Mouse (Mus musculus) heart, postnatal 36 days (tissue): Measurements from ENCODE around the gene Klf6. TPM values are rescaled to one million over a fixed set of nuclear protein-coding genes. Genes with fewer than 3 reads are reported as not detected.

ENCODE experiments used
- DNase-seq, 2 experiments: peaks; one replicate each; pipeline ENCODE4 v3.0.0; 2021 to 2022
- intact Hi-C: fragments of 180-260 bp; cut with DNase I; formaldehyde crosslinking; loops from one replicate; pipeline ENCODE4 v1.15.1; 2025
- total RNA-seq, 2 experiments: library from RNA; stranded (reverse); gene quantifications; 2 replicates each; pipeline ENCODE4 v1.2.3; 2021

The Klf6 gene
- total RNA-seq, result 10 to 100 TPM; 52.0 to 65.6 TPM

DNA sequence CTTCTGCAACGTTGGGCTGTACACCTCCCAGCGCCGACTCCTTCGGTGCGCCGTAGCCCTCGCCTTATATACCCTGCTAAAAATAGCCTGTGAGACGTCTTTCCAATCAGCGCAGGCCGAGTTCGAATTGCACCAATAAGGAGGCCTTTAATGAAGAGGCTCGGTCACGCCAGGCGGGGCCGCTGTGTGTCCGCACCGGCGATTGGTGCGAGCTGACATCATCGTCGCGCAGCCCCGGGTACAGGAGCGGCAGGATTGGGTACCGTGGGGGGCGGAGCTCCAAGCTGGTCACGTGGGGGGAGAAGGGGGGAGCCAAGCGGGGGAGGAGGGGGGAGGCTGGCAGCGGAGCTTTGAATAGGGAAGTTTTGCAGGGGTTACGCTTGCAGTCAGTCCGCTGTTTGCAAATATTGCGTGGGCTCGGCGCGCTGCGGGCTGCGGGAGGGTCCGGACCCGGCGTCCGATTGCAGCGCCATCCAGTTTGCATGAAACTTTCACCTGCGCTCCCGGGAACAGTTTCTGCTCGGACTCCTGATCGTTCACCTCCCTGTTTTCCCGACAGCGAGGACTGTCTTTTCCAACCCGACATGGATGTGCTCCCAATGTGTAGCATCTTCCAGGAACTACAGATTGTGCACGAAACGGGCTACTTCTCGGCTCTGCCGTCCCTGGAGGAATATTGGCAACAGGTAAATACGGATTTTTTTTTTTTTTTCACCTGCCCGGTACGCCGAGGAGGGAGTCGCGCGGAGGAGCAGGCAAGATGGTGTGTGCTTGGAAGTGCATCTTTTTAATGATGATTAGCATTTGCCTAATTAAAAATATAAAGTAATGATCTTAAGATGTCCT is at the start of gene Klf6:
Gene Klf6, plus strand, starts transcription at position 326 of the 846 bp plus-strand sequence.
- intact Hi-C loops, result loop anchor here (2.0 to 5.0 kb wide), 11 partner anchors 149 to 1195 kb away; no protein-coding TSS in a partner anchor
- peak; percentile 97 for DNase-seq

DNA sequence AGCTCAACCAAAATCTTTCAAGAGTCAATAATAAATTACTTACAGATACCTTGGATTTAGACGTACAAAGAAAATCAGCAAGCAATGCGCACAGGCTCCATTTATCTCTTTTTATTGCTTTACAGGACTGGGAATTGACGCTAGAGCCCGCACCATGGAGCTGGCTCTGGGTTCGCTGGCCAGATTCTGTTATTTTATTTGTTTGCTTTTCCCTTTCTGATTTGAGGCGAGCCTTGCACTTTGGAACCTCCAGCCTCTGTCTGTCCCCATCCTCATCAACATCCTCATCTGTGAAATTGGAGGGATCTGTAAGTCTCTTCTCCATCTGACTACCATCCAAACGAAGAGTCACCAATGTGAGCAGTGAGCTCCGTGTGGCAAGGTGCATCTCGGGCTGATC is 47.8 kb upstream of the Klf6 start:
- no peak for DNase-seq
- intact Hi-C loops, result no loop called here

DNA sequence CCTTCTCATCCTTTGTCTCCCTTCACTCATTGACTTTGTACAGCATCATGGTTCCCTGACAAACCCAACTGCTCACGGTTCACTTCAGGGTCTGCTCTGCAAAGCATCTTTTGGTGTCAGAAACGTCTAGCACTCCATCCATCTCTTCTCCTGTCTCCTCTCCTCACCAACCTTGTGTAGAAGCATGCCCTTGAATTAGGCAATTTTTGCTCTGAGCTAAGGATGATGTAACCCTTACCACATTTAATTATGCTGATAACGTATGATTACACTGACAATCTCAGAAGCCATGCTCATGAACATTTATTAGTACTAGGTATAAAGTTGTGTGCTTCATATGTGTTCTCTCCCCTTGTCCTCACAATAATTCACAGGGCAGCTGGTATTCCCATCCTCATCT is 44.0 kb upstream of the Klf6 start:
- intact Hi-C loops, result no loop called here
- DNase-seq, result no peak

DNA sequence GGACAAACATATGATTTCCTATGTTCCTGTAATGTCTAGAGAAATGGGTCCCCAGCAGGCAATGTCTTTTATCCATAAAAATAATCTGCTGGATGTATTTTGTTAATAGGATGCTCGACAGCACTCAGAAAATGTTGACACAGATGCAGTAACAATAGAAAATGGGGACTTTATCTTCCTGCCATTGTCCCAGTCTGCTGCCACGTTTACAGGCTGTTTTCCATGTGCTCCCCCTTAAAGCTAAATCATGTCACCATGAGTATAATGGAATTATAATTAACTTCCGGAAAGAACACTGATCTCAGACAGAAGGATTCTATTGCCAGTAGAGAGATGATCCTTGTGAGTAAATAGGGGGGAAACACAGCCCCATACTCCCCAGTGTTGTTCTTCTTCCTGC is 42.1 kb upstream of the Klf6 start:
- intact Hi-C loops, result no loop called here
- DNase-seq, result no peak

DNA sequence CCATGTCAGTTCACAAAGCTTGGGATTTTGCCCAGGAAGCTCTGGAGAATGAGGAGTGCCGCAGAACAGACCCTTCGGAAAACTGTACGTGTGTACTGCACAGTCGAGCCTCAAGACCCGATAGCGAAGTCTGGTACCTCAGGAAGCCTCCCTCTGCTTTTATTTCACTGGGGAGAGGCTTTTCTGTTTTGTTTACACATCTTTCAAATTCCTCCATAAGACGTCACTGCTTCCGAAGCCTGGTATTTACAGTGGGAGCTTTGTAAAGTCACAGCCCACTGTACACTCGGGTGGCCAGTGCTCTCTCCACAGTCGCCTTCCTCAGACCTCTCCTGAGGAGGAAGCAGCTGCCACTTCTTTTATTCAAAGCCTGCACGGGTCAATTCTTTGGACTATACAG is 38.7 kb upstream of the Klf6 start:
- intact Hi-C loops, result no loop called here

DNA sequence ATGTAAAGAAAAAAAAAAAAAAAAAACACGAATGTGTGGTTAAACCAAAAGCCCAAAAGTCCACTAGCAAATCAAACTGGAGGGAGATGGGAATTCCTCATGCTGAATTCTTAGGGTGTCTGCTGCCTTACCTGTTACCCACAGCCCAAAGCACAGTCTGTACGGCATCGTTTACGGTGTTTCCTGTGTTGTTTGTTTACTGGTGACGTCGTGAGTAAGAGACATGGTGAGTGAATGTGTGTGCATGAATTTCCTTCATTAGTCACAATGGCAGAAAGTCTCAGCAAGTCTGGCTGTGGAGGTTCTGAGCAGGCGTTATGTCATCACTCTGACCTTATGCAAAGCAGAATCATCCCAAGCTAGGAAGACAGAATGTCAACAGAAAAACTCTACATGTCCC is 38.1 kb upstream of the Klf6 start:
- intact Hi-C loops, result no loop called here
- no peak for DNase-seq

More for the DNA sequence above, 38.7 kb upstream of the Klf6 start:
- DNase-seq, result no peak

DNA sequence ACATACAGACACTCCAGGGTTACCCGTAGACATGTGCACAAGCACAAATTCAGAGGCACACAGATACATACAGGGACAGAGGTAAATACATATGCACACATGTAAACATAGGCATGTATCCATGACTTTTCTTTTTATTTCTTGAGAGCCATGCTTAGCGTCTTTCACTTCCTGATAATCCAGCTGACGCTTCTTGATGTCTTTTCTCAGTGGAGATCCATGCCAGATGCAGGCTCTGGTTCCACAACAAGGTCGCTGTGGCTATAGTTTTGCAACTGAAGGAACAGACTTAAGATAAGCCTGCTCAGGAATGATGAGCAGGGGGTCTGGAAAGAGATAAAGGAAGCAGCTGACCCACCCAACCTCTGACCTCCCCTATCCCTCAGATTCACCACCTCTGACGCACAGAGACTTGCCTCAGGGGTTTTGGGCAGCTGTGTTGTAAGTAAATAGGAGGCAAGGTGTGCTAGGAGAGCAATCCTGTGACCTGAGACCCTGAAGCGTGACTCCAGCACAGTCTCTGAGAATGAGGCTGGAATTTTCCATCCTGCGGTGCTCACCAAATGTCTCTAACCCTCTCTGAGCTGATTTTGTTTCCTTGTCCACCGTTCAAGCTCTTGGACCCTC is 37.0 kb upstream of the Klf6 start:
- intact Hi-C loops, result no loop called here
- DNase-seq, result no peak

DNA sequence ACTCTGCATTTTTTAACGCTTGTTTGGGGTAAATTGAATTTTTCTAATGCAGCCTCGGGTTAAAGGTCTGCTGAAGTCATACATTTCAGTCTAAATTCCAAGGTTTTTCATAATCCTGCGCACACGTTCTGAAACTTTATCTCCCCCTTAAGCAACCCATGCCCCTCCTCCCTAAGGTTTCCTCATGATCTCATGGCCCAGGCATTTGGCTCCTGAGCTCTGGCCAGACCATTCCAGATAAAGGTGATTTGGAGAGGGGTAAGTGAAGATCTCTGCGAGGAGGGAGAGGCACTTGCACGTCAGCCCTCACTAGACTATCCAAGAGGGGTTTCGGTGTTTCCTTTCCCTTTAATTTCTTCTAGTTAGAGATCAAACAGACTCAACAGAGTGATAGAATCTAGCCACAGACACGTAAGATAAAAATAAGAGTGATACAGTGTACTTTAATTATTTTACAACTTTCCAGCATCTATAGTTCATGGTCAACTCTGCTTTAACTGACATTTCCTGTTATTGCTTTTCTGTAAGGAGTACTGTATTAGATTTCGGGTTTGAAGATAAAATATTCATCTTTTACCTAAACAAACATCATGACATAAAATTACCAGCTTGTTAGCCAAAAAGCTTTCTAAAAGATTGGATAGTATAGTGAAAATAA is 35.0 kb upstream of the Klf6 start:
- peak in 1 of 2 experiments; percentile 54 for DNase-seq
- intact Hi-C loops, result no loop called here

DNA sequence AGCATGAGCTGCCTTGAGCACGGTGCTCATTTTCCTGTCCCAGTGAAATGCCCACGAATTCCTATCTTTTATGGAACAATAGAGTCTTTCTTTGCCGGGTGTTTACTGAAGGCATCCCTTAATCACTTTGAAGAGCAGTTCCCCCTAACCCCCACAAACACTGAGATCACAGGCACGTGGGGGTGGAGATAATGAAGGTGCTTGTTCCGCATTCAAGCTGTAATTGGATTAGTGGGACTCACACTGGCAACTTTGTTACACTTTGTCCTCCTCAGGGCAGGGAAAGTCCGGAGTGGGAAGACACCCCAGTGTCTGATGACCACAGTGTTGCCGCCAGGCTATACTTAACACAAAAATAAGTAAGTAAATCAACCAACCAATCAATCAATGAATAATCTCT is 29.3 kb upstream of the Klf6 start:
- no peak for DNase-seq
- intact Hi-C loops, result no loop called here

DNA sequence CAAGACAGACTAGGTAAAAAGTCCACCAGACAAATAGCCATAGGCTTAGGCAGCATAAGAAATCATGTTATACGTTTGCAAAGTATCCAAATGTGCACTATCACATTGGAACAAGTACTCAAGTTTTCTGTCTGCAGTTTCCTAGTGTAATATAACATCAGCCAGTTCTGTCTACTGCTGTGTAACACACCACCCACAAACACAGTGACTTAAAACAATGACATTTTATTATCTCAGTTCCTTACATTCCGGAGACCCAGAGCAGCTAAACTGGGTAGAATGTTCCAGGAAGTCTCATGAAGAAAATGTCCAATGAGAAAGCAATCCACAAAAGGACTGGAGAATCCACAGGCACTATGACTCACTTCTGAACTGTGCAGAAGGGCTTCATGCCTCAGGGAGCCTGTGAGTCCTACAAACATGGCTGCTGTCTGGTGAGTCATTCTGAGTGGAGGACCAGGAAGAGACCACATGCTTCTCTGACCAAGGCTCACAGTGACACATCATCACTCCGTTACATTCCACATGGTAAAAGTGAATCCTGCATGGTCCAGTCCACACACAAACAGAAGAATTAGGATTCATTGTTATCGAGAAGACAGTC is 24.0 kb upstream of the Klf6 start:
- no peak for DNase-seq
- intact Hi-C loops, result no loop called here

DNA sequence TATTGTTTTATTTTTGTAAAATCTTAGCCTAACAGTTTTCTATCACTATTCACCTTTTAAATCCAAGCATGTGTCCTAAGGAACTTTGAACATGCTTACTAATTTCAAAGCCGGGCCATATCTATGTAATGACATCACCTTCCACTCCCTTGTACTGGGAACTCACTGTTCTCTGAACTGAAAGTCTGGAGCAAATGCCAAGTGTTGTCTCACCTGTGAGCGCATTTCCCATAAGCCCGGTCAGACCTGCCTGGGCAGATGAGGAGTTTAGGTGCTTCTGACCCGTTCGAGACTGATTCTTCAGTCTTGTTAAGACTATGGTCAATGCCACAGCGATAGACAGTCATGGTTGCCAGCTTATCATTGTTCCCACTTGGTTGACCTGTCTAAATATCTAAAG is 19.9 kb upstream of the Klf6 start:
- no peak for DNase-seq
- intact Hi-C loops, result no loop called here

DNA sequence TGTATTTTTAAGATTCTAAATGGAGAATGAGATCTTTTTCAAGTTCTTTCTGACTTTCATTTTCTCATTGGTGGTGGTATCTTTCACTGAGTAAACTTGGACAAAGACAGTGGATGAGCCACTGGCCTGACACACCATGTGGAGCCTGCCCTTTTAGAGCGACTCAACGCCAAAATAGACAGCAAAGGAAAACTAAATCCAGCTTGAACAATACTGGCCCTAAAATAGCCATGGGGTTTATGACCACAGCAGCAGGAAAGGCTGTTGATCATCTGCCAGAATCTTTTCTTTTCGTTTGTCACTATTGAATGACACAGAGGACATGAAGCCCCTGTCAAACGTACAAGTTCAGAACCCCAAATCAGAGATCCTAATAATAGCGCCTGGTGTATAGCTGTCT is 18.4 kb upstream of the Klf6 start:
- intact Hi-C loops, result no loop called here
- no peak for DNase-seq

DNA sequence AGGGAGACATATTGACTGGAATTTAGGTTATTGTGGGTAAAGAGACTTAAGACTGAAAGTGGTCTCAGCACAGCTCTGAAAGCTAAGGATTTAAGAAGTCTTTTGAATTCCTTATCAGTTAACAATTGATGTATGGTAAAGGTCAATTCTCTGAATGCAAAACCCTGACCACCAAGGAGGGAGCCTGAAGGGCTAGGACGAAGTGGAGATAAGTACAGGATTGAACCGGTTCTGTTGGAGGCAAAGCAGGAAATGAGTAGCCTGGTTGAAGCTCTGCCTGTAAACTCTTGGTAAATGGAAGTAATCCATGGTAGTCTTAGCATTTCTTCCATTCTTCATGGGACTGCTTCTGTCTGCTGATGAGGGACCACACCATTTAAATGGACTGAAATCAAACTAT is 17.5 kb upstream of the Klf6 start:
- no peak for DNase-seq
- intact Hi-C loops, result loop anchor here (2.0 kb wide), 1 partner anchor 41 kb away; no protein-coding TSS in a partner anchor

DNA sequence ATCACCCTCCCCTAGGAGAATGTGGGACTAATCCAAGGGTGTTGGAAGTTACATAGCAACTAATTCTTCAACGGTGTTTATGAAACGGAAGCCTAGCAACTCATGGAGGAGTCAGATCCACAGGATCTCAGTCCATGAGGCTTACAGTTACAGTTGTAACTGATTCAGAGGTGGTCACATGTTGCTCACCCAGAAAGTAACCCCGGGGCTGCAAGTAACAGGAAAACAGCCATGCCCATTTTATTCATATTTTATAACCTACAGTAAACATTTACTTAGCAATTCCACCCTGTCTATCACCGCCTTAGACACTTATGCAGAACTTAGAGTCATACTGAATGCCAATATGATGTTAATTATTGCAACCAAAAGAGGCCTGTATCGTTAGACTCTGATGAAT is 16.9 kb upstream of the Klf6 start:
- DNase-seq, result no peak
- intact Hi-C loops, result loop anchor here (2.0 kb wide), 1 partner anchor 42 kb away; no protein-coding TSS in a partner anchor

DNA sequence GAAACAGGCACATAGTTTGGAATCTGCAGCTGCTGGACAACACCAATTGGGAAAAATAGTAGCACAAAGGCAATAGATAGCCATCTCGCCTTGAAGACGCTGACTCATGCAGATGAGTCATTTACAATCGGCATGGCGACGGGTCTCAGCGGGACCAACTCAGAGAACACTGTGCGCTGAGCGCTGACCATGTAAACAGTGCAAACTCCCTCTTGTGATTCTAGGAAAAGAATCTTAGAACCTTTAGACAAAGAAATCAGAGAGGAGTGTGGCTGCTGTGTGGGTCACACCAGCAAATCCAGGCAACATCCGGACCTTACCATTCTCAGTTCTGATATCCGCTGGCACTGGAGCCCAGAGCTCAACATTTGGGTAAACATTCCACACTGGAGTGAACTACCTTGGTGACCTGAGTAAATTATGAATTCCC is 16.1 kb upstream of the Klf6 start:
- peak; percentile 59 to 67 for DNase-seq
- intact Hi-C loops, result loop anchor here (2.0 kb wide), 1 partner anchor 42 kb away; no protein-coding TSS in a partner anchor

DNA sequence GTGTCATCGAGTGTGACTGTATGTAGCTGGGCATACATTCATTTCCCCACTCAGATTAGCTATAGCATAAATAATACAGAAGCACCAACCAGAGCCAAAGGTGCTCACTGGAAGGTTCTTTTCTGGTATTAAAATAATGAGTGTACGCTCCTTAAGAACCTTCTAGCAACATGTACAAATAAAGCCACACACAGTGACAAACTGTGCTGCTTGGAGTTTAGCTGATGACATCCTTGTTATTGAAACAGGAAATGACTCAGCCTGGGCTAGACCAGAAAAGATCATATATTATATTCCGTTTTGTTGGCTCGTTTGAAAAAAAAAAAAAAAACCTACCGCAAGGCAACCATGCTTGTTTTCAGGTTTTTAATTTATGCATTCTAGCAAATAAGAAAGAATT is 15.7 kb upstream of the Klf6 start:
- DNase-seq, result no peak
- intact Hi-C loops, result loop anchor here (1.0 to 2.0 kb wide), 2 partner anchors 15 to 43 kb away; no protein-coding TSS in a partner anchor

DNA sequence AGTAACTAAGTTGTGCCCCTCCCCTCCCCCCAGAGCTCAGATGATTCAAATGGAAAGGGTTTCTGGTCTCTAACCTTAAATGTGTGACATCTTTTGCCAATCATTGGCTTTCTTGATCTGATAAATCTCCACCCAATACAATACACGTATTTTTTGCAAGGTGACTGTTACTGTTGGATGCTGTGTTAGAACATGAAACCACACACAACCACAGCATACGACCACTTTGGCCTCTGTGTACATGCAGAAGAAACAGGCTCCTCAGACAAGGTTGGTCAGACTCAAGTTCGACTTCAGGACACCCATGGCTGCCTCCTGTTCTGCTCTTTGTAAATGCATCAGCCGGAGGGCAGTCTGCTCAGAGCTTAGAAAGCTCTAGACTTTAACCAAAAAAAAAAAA is 14.4 kb upstream of the Klf6 start:
- no peak for DNase-seq
- intact Hi-C loops, result loop anchor here (1.0 kb wide), 1 partner anchor 13 kb away; no protein-coding TSS in a partner anchor

DNA sequence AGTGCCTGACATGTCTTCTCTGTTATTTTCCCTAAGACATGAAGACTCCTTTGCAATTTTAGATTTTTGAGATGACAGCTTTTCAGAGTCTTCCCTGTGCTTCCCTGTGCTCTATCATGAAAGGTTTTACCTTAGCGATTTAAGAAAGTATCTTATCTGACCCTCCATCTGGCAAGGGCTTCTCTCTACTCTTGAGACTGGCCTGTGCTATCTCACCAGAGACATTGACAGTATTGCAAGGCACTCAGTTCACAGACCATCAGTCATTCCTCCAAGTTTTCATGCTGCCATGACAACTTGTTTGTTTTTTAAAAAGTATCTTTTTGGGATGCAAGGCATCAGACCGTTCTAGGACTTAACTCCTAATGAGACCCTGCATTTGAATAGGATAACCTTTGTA is 13.5 kb upstream of the Klf6 start:
- DNase-seq, result no peak
- intact Hi-C loops, result no loop called here

DNA sequence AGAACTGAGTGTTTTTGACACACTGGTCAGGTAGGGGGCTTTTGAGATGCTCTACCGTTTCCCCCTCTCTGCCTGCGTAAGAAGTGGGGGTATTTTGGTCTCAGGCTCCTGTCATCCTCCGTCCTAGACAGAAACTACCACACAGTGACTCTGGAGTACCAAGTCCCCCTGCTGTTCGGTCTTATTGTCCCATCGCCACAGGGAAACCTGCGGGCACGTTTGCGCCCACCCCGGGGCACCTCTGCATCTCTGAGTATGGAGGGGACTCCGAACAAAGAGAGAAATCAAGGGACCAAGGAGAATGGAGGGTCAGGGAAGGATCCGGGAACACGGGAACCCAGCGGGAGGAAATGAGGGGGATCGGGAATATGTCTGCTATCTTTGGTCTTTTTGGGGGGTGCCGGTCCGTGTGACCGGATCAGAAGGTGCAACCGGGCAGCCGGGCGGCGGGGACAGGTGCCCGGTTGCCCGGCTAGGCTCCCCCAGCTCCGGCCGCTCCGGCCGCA is 578 bp upstream of the Klf6 start:
- peak; percentile 70 to 84 for DNase-seq
- intact Hi-C loops, result loop anchor here (1.0 to 5.0 kb wide), 11 partner anchors 14 to 1088 kb away; no protein-coding TSS in a partner anchor

DNA sequence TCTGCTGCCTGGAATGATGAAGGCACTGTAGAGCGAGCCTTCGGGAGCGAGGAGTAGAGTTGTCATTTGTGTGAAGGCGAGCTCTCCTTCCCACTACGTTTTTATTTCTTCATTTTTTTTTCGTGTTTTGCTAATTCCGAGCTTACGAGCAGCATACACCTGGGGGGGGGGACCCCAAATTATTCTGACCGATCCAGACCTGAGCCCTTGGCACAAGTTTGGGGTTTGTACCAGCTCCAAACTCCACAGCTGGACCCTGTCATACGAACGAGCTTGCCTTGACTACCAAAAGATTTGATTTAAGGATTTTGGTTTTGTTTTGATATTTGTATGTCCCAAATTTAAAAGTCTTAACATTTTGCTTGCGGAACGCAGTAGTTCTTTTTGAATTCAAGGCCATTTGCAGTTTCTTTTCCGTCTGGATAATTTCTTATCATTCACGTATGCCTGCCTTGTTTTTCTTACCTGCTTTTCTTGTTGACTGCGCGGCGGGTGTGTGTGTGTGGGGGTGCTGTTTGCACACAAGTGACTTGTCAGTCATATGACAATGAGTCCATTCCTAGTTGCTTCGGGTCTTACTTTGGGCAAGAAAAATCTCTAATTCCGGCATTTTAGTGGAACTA is 832 bp downstream of the Klf6 start:
- intact Hi-C loops, result loop anchor here (2.0 to 5.0 kb wide), 9 partner anchors 150 to 1195 kb away; no protein-coding TSS in a partner anchor
- peak; percentile 56 to 67 for DNase-seq
